Mouse (Mus musculus) ovary, postnatal 36 days (tissue): ENCODE data around the gene Gm28308.

ENCODE experiments used
- DNase-seq: peaks from one replicate; pipeline ENCODE4 v3.0.0; 2022; ENCODE audit warnings: low spot score, mixed read lengths

The Gm28308 gene

DNA sequence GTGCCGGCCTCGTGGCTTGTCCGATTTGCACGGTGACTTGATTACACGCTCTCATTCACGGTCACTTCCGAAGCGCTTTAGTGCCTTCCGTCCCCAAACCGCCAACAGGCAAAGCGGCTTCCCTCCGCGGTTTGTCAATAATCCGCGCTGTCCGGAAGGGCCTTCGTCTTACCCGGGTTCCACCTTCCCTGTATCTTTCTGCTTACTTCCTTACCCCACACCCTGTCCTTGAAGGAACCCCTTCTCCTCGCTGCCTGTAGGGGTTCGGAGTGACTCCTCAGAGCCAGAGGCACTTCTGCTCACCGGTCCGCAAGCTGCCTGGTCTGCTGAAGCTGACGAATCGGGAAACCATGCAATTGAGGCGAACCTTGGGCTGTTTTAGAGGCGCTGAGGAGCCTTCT lies 33.3 kb upstream of the Gm28308 start:
- DNase-seq, result no peak

DNA sequence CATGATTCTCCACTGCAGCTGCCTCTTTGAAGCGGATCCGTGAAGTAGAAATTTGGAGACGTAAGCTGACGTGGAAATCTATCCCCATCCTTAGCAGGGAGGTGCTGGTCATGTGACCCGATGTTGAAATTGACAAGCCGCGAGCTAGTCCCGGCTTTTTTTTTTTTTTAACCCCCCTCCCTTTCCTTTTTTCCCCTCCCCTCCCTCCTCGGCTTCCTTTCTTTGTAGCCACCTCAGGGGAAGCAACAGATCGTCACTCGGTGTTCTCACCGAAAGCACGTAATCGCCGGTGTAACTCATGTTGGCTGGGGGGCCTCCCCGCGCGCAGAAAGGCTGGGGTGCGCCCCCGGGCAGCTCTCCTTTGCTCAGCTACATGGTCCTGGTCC lies 32.6 kb upstream of the Gm28308 start, which contains the start of gene Hoxa11:
Gene Hoxa11, minus strand, starts transcription at position 54 of the 386 bp plus-strand sequence.
- no peak for DNase-seq

DNA sequence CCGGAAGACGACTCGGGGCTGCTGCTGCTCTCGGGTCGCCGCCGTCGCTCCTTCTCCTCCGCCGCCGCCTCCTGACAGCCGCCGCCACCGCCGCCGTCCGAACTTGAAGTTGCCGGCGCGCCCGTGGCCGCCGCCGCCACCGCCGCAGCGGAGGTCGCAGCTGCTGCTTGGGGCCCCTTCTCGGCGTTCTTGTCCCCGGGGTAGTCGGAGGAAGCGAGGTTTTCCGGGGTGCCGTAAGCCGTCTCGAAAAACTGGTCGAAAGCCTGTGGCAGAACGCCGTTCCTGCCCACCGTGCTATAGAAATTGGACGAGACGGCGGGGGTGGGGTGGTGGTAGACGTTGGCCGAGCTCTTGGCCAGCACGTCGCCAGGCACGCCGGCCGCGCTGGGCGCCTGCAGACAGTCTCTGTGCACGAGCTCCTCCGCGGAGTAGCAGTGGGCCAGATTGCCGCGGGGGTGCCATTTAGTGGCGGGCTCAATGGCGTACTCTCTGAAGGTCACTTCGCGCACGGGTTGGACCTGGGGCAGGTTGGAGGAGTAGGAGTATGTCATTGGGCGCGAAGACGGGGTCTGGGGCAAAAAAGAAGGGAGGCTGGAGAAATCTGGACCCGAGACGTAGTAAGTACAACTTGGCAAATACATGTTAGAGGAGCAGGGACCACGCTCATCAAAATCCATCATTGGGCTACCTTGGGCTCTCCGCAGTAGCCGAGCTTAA lies 32.1 kb upstream of the Gm28308 start:
- no peak for DNase-seq

DNA sequence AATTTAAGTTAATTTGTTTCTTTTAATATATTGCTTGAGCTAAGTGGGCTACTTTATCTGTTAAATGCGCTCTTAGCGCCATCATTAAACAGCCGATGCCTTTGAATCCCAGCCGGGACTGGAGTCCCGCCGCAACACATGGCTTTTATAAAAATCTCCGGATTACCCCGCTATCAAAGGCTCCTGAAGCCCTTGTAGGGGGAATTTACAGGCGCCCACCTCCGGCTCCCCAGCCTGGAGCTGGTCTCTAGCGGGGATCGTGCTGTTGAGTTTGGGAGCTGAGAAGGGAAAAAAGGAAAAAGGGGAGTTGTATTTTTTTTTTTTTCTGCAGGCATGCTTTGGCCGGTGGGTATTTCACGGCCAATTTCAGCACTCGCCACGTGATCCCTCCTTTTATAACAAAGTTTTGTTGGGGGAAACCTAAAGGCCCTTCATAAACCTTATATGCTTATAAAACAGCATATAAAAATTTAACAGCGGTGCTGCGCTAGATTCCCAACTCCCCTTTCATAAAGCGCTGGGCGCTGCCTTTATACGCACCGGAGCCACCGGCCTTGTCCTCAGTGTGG lies 31.4 kb upstream of the Gm28308 start:
- no peak for DNase-seq

DNA sequence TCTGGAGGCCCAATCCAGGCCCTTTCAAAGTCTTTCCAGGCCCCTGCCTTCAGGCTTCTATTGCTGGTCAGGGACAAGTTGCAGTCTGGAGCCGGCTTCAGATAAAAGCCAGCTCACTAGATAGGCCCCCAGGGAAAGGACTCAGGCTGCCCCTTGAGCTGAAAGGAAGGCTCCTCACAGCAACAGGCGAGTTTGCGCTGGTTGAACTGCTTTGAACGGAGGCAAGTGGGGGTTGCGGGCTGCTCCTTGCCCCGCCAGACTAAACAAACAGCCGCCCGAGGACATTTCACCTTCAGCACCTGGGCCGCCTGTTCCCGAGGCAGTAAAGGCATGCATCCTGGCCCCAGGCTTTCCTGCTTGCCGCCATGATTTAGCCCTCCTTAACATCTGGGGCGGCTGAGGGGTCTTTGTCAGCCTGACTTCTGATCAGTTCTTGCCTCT lies 30.6 kb upstream of the Gm28308 start:
- no peak for DNase-seq

DNA sequence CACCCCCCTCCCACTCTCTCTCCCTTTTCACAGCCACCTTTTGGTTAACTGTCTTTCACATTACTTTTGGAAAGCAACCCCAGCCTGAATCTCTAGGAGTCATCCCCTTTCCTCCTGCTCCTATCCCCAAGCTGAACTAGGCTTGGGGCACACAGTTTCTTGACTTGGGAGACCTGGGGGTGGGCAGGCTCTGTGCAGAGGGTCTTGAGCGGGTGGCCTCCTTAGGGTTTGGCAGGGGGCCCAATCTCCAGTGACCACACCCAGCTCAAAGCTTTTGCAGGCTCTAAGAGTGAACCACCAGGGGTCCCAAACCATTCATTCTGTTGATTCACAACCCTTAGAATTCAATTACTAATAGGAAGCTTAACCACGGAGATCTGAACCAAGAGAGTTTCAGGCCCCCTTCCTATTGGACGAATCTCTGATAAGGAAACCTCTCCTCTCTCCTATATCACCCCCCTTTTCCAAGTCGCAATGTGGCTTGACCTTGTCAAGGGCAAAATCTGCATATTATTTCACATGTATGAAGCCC lies 29.7 kb upstream of the Gm28308 start:
- DNase-seq, result no peak

DNA sequence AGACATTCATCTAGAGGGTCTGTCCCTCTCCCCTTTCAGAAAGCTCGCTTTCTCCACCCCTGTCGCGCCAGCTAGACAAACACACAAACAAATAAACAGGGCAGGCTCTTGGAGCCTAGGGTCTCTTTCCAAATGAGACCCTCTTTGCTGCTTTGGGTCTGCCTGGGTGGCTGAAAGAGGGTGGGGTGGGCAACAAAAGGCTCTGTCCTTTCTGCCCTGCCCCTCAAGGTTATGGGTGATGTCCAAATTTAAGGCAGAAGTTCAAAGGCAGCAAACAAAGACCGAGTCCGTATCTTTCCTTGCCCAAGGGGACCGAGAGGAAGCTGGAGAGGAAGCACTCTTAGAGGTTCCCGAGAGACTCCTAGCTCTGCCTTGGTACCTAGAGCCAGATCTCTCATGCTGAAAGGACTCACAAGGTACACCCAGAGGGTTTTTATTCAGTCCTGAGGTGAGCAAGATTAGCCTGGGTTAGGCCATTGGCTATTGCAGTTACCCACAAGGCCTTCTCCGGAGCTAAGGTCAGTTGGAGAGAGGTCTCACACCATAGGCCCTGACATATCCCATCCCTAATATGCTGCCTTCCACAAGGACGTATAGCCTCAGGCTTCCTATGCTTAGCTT lies 28.0 kb upstream of the Gm28308 start:
- no peak for DNase-seq

DNA sequence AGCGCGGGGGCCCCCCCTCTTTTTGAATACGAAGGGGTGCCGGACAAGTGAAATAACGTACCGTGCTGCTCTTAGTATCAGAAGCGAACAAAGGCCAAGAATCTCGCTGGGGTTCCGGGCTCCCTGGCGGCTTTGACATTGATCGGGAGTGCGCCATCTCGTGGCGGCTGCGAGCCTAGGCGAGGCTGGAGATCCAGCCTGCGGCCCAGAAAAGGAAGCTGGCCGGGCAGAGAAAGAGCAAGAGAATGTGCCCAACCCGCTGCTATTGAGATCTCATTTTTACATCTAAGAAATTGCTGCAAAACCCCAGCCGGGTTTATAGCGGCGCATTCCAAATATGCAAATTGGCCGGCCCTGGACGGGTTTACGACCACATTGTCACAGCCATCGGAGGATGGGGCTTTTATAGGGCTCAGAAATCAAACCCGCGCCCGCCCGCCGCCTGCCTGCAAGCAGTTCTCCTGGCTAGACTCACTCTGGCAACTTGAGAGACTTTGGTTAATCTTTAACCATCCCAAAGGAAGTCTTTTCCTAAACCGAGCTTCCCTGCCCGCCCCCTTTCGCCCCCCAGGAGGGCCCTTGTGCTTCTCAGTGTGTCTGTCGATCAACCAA lies 27.4 kb upstream of the Gm28308 start, which contains the start of gene Hoxa10:
Gene Hoxa10, minus strand, starts transcription at position 466 of the 612 bp plus-strand sequence.
- DNase-seq, result peak; percentile 71

DNA sequence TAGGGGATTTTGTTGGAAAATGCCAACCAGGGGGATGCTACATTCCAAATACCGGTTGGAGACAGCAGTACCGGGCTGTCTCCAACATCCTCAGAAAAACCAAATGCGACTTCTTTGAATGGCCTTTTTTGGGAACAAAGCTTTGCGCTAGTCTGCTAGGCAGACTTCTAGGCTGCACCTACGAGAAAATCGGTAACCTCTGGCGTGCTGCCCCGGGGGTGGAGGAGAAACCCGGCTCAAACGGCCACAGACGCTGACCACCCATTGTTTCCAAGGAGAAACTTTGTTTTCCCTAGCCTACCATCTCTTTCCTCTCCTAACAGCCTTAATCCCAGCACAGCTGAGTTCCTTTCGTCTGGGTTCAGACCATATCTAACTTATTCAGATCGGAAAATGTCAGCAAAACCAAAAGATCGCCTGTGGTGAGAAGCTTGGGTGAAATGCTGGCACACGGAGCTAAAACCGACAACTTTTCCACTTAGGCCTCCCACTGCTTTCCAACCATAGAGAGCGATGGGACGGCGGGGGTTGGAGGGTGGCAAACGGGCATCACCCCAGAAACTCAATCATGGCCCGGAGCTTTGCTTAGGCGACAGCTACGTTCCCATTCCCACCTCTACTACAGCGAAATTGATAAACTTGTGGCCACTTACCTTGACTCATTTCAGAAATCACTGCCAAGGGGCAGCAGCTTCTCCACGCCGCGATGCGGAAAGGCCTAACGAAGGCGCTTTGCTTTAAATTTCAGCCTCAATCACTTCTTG lies 26.7 kb upstream of the Gm28308 start:
- DNase-seq, result no peak

DNA sequence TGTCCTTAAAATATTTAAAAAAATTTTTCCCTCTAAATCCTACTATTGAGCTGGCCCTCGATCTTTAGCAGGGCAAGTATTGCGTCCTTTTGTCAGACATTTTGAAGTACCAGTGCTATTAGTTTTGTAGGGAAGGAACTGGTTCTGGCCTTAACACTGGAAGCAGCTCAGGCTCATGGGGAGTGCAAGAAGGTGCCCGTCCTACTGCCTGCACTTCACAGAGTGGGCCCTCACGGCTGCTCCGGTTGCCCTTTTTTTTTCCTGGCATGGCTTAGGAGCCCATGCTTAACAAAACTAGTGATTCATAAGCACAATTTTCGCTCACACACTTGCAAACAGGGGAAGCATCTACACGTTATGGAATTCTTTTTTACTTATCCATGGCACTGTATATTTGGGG lies 25.8 kb upstream of the Gm28308 start:
- no peak for DNase-seq

DNA sequence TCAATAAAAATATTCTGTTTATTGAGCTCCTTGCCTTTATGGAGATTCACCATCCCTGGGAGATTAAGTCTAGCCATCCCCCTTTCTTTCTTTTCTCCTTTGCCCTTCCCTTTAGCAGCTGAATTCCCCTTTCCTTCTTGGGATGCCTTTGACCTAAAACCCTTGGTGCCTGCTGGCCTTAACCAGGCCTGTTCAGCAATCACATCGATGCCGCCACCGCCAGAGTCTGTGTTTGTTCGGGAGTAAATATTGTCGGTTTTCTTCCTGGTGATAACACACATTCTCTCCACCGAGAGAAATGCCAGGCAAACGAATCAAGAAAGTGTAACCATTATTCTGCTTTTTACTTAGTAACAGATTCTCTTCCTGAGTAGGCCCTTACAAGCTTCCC lies 25.0 kb upstream of the Gm28308 start:
- DNase-seq, result no peak

DNA sequence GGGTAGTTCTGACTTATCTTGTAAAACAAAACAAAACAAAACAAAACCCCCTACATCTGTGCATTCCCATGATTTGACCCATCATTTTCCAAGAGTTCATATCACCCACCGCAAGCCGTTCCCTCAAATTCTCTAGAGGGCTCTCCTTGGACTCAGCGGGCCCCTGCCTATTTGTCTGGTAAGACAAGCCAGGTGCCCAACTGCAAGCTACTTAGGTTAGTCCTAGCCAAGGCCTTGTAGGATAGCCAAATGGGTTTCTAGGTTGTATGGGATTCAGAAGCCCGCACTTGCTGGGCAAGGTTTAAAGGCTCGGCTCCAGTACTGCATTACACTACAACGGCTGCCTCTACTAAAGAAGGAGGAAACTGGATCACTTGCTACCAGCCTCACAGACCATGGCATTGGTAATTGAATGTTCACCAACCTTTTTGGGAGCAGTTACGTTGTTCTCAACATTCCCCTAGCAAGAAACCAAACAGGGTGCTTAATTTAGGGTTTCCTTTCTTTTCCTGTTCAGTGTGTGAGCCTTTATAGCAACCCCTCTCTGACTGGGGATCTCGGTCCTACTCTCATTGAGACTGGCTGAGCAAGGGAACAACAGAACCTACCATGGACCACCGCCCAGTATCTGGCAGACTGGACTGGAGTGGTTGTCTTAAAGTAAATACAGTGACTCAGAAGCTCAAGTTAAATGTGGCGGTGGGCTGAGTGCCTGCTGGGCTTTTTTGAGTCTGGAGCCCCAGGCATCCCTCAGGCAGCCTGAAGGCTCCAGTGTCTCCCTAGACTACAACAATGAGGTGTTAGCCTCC lies 24.4 kb upstream of the Gm28308 start:
- DNase-seq, result no peak

DNA sequence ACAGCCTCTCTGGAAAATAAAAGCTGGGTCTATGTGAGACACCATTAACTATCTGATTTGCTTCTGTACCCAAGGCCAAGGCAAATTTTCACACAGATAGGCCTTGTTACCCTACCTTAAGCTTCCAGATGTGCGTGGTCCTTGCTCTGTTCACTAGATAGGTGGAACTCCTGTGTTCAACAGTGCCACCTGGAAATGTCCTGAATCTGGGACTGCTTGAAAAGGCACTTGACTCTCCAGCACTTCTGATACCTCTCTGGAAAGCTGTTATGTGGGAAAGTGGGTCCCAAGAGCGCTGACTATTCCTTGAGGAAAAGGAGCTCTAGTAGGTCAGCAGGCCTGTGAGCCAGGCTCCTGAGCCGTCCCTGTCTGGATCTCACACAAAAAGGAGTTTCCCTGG lies 23.7 kb upstream of the Gm28308 start:
- DNase-seq, result no peak

DNA sequence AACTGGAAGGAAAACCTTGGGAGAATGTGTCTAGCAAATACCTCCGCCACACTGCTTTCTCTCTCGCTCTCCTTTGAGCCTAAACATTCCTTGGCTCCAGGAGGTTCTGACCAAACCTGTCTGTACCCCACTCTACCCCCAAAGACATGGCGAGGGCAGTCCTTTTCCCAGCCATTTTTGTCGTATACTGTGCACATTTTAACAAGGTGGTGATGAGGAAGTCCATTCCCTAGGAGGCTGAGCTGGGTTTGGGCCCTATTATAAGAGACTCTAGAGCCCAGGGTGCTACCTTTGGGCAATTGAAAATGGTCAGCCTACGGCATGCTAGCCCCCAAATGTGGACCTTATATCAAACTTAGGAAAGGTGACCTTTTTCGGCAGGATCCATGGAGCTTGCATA lies 22.7 kb upstream of the Gm28308 start:
- no peak for DNase-seq

DNA sequence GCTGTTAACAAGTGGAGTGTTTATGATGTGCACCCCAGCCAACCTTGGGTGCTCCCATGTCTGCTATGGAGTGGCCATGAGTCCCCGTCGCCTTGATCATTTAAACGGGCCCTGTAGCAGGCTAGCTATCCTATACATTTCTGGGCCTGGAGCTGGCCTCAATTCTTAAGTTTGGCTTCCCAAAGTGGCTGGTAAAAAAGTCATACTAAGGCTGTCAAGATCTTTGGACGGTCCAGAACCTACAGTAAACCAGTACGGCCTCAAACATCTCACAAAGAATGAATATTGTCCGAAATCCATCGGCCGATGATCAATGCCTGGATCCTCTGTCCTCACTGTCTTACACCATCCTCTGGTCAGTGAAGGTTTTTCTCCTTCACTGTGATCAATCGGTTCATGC lies 22.1 kb upstream of the Gm28308 start:
- DNase-seq, result no peak

DNA sequence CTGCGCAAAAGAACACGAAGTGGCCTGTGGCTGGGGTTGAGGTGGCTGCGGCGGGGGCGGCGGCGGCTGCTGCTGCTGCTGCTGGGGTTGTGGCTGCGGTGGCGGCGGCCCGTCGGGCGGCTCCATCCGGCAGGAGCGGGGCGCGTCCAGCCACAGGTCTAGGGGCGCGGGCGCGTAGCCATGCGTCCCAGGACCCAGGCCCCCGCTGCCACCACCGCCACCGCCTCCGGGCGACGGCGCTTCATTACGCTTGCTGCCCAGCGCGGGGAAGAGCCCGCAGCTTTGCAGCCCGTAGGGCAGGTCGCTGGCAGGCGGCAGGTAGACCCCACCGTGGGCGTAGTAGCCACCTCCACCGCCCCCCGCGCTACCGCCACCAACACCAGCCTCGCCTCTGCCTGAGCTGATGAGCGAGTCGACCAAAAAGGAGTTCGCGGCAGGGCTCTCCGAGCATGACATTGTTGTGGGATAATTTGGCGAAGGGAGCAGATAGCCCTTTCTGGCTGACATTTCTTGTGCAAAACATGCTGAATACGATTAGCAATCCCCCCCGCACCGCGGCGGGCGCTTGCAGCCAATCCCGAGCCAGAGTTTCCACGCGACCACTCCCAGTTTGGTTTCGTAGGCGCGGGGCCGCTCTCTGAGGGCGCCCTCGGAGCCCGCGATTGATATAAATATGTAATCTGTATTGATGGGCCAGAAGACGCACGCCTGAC lies 21.4 kb upstream of the Gm28308 start:
- no peak for DNase-seq

DNA sequence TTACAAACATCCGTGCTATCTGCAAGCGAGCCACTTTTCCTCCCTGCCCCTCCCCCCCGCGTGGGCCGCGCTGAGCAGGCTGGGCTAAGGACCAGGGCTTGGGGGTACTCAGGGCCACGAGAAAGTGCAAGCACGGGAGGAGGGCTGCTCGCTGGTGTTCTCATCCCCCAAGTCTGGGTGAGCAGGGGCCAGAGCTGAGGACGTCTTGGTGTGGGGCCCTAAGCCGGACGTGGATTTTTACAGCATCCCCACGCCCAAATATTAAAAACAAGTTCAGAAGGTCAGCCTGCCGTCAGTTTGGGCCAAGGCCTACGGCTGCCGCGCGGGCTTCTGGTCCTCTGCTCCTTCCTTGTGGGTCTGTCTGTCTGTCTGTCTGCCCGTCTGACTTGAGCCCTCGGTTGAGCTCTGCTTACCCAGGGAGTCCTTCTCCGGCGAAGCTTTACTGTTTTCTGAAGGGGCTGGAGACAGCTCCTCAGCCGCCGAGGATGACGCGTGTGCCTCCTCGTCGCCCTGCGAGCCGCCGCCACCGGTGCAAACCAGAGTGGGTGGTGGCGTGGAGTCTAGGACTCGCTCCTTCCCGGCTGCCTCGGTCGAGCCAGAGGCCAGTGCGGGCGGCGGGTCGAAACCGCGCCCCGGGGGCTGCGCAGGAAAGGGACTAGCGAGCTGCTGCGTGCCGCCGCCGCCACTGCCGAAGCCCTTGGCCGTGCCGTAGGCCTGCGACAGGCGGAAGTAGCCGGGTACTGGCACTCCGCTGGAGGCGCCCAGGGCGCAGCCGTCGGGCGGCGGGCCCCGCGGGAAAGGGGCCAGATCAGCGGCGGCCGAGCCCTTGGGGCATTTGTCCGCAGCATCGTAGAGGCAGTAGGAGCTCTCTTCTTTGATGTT lies 20.6 kb upstream of the Gm28308 start:
- no peak for DNase-seq

DNA sequence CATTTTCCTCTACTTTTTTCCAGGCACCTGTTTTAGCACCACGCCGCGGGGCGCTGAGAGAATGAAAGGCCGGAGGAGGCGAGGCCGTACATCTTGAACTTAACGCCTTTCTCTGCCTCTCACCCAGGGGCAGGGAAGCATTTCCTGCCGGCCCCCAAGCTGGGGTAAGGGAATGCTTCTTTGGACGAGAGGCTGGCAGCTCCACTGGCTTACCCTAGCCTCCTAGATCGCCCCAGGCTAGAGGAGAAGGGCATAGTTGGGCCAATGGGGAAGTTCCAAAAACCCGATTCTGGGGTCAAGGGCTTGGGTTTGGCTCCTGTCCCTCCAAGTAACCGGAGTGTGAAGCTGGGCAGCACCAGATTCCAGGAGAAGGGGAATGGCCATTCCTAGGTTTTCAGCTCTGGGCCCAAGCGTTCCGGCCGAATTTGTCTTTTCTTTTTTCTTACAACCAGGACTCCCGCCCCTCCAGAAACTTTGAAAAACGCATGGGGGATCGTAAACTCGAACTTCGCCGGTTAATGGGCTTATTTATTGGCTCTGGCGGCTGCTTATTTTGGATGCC lies 19.9 kb upstream of the Gm28308 start:
- no peak for DNase-seq

DNA sequence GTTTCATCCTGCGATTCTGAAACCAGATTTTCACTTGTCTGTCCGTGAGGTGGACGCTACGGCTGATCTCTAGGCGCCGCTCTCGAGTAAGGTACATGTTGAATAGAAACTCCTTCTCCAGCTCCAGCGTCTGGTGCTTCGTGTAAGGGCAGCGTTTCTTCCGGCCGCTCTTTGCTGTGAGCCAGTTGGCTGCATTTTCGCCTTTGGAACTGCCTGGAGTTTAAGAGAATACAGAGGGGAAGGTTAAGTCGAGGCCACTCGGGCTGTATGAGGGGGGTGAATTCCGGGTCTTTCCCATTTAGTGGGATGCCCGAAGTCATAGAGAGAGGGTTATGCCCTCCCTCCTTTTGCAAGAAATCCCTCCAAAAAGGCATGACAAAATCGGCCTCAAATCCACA lies 19.4 kb upstream of the Gm28308 start:
- no peak for DNase-seq
